Mouse (Mus musculus): ENCODE results near the gene Tmtc2.

DNA sequence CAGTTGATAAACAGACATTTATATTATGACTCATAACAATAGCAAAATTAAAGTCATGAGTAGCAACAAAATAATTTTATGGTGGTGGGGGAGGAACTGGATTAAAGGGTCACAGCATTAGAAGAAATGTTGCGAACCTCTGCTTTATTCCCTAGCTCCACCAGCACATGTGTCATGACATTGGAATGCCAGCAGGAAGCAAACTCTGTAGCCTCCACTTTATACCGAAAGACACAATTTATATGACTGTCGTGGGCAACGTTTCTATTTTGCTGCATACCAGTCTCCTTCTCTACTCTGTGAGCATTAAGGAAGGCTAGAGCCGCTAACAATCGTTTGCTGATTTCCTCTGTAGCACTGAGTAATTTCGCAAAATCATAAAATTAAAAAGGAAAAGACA is 51.8 kb downstream of the Tmtc2 start:
- TF ChIP-seq ZNF384 (IDR thresholded peaks at IDR 0.05; ENCODE audit: low read depth, low read length) (no peak), HCFC1 (IDR thresholded peaks at IDR 0.05; ENCODE audit: borderline replicate concordance, insufficient read depth, low read length) (no peak), CHD2 (IDR thresholded peaks at IDR 0.05; ENCODE audit: low read depth, low read length) (no peak), MAFK (IDR thresholded peaks at IDR 0.05; ENCODE audit: insufficient read depth, low read depth, low read length) (no peak)

Measured in ES-E14 (cell line).